Mouse (Mus musculus) layer of hippocampus, adult 8-10 months (tissue): Measurements from ENCODE around the gene Fanca. TPM values are rescaled to one million over a fixed set of nuclear protein-coding genes. Genes with fewer than 3 reads are reported as not detected.
"Not testable (repeated sequence)": the region's sequence is repeated elsewhere in the genome, so short reads cannot be mapped to it uniquely, and the experiment has no call there.

ENCODE experiments used
- DNase-seq, 2 experiments: peaks; one replicate each; pipeline ENCODE4 v3.0.0; 2022; ENCODE audit warnings: low spot score in 2 of 2
- total RNA-seq, 4 experiments: library from RNA; stranded (reverse); gene quantifications; 2 replicates each; pipeline ENCODE4 v1.2.4; 2022

Gene Fanca
- total RNA-seq, 4 experiments from 2014 or later, result 0.96 to 3.2 (median 3.0) TPM

- DNase-seq, result no peak
Measured at GRCm38 (mm10) chr8:123331301-123331700, 12.9 kb upstream of the Fanca start.

GRCm38 (mm10) chr8:123330701-123331100 lies 12.3 kb upstream of the Fanca start:
- no peak for DNase-seq

- no peak for DNase-seq
Measured at GRCm38 (mm10) chr8:123329961-123330360, 11.6 kb upstream of the Fanca start.

GRCm38 (mm10) chr8:123329350-123329749 lies 11.0 kb upstream of the Fanca start:
- no peak for DNase-seq

GRCm38 (mm10) chr8:123328552-123328951 lies 10.2 kb upstream of the Fanca start:
- DNase-seq, result no peak

GRCm38 (mm10) chr8:123319522-123320164 lies 1.3 kb upstream of the Fanca start:
- DNase-seq, result no peak

GRCm38 (mm10) chr8:123317781-123318466 lies 452 bp downstream of the Fanca start:
- no peak for DNase-seq

- DNase-seq, result no peak
Measured at GRCm38 (mm10) chr8:123308738-123309137, 9.6 kb downstream of the Fanca start.

- DNase-seq, result no peak
Measured at GRCm38 (mm10) chr8:123298301-123298700, 20.1 kb downstream of the Fanca start.

- DNase-seq, result no peak
Measured at GRCm38 (mm10) chr8:123292785-123293184, 25.6 kb downstream of the Fanca start.

GRCm38 (mm10) chr8:123292281-123292680 lies 26.1 kb downstream of the Fanca start:
- DNase-seq, result no peak

- no peak for DNase-seq
Measured at GRCm38 (mm10) chr8:123291716-123292115, 26.7 kb downstream of the Fanca start.

- DNase-seq, result no peak
Measured at GRCm38 (mm10) chr8:123290679-123291078, 27.7 kb downstream of the Fanca start.

GRCm38 (mm10) chr8:123290166-123290565 lies 28.2 kb downstream of the Fanca start:
- peak in 1 of 2 experiments; percentile 29 for DNase-seq

GRCm38 (mm10) chr8:123287362-123287761 lies 31.0 kb downstream of the Fanca start:
- DNase-seq, result no peak

GRCm38 (mm10) chr8:123284493-123284892 lies 33.9 kb downstream of the Fanca start:
- no peak for DNase-seq

GRCm38 (mm10) chr8:123283991-123284390 lies 34.4 kb downstream of the Fanca start:
- DNase-seq, result no peak

GRCm38 (mm10) chr8:123282994-123283393 lies 35.4 kb downstream of the Fanca start:
- not testable (repeated sequence) for DNase-seq

- no peak for DNase-seq
Measured at GRCm38 (mm10) chr8:123280302-123281094, 37.9 kb downstream of the Fanca start.

GRCm38 (mm10) chr8:123279828-123280227 lies 38.5 kb downstream of the Fanca start:
- no peak for DNase-seq

GRCm38 (mm10) chr8:123278445-123278844 lies 39.9 kb downstream of the Fanca start:
- no peak for DNase-seq

GRCm38 (mm10) chr8:123275096-123275495 lies 43.3 kb downstream of the Fanca start:
- DNase-seq, result no peak
